Mouse (Mus musculus): ENCODE results near the gene Atpaf2. TPM values are rescaled to one million over a fixed set of nuclear protein-coding genes. Genes with fewer than 3 reads are reported as not detected.
A peak's percentile ranks its signal among the peaks of the same experiment; 100 is the strongest.

The Atpaf2 gene
- total RNA-seq, 2 experiments from 2014 or later = 27.7 to 29.3 TPM

DNA sequence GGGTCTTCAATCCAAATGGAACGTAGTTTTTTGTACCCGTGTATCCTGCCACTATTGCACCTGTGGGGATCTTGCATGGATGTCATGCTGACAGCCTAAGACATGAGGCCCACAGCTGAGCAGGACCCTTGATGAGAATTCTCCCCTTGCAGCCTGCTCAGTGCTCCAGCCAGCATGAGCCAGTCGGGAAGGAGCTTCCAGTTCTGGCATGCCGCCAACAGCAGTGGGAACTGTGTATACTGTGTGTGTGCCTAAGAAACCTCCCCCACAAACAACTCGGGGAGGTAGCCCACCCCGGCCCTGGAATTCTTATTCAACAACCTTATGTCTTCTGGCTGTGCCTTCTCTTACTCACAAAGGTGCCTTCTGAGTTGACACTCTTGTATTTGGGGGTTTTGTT is 21.7 kb downstream of the Atpaf2 start:
- DNase-seq = no peak

DNA sequence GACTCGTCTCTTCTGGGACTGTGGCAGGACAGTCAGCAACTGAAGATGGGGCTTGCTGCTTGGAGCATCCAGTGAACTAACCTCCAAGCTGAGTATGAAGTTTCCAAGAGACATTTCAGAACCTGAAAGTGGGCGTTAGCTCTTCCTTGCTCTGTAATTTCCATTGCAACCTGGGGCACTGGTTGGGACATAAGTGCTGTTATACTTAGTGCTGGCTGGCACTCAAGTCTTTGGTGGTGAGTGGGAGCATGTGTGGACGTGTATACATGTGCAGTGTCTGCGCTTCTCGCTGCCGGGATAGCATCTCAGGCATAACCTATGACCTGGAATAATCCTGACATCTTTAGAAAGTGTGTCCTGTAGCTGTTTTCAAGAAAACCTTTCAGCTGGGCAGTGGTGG is 26.9 kb downstream of the Atpaf2 start:
- no peak for DNase-seq

DNA sequence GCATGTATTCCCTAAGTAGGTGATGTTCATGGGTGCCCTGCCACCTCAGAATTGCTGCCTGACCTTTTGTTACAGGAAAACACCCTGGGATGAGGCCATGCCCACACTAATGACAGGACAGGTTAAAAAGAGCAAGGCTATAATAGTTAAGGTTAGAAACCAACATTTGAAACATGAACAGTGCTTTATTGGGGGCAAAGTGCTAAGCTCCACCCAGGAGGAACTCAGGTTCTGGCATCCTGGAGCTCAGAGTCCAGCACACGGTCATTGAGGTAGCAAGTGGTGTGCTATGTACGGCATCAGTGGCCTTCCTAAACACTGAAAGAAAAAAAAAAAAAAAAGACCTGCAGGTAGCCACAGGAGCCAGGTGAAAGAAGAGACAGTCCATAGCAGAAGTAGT is 30.3 kb downstream of the Atpaf2 start:
- no peak for DNase-seq

DNA sequence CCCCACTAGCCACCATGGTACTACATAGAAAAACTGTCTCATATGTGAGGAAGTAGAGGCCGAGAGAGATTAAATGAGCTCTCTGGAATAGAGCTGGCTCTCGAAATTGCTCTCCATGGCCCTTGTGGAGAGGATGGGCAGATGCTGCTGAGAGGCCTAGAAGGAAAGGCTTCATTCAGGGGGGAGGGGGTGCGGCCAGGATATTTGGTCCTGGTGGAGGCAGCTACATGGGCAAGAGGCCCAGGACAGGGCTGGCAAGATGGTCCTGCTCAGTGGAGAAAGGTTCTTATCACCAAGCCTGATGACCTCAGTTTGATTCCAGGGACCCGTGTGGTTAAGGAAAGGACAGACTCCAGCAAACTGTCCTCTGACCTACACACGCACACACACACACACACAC is 32.3 kb downstream of the Atpaf2 start:
- no peak for DNase-seq

DNA sequence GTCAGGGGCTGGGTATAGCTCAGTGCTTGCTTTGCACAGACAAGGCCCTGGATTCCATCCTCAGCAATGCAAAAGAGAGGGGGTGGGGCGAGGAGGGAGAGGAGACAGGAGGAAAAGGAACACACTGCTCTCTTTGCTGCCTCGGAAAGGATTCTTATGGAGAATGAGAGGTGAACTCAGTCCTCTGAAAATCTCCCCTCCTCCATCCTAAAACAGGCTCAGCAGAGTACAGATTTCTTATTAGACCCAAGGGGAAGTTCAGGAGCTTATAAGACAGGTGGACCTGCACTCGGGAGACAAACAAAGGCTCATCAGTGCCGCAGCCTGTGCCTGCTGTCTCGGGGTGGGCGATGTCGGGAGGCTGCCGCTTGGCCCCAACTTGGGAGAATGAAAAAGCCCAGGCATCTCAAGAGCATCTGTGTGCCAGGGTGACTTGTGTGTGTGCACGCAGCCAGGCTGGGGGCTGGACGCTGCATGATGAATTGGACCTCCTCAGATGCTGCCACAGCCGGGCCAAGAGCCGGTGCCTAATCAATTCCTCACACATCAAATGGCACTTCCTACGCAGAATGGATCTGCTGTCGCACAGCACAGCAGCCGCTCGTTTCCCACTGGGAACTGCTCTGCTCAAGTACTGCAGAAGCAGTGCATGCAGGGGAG is 33.4 kb downstream of the Atpaf2 start:
- DNase-seq = peak; percentile 74 to 80

DNA sequence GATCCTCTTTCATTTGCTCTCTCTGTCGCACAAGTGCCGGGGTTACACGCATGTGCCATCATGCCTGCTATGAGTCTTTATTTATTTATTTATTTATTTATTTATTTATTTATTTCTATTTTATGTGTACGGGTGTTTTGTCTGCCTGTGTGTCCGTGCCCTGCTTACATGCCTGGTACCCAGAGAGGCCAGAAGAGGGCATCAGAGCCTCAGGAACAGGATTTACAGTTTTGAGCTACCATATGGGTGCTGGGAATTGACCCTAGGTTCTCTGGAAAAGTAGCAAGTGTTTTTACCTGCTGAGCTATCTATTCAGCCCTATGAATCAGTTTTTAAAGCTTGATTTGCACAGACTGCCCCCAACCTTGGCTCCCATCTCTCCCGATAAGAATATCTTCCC is 34.7 kb downstream of the Atpaf2 start:
- no peak for DNase-seq

DNA sequence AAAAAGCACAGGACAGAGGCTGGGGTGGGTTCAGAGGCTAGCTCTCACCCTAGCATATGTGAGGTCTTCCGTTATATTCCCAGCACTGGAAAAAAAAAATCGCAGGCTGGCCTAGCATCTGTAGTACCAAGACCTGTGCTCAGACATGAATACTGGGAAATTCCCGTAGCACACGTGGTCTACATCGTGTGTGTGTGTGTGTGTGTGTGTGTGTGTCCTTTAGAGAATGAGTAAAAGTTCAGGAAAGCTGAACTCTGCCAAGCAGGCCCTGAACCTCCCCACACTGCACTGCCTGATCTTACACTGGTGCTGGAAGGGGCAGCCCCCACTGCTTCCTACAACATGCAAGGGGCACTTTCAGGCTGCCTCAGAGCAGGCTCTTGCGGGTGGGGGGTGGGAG is 43.8 kb downstream of the Atpaf2 start:
- no peak for DNase-seq

DNA sequence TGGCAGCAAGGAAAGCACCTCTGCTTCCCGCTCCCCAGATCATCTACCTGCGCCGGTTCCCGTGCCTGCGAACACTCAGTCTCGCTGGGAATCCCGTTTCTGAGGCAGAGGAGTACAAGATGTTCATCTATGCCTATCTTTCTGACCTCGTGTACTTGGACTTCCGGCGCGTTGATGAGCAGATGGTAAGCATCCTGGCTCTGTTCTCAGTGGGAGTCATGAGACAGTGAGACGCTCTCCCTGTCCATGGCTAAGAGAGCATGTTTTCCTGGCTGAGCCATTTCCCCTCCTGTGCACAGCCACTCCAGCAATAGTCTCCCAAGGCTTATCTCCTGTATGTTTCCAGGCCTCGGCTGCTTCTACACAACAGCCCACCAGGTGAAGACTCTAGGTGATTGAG is 47.8 kb downstream of the Atpaf2 start:
- DNase-seq = no peak

DNA sequence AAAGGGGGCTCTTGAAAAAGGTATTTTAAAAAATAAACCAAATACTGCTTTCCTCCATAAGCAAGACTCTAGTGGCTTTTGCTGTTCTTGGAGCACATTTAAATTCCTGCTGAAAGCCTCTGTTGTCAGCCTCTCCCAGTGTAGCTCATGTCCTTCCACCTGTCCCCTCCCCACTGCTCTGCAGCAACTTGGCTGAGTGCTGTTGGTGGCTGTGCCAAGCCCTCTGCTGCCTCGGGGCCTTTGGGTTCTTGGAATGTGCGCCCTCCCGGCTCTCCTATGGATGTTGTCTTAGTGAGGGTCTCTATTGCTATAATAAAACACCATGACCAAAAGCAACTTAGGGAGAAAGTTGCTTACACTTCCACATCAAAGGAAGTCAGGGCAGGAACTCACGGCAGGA is 48.8 kb downstream of the Atpaf2 start:
- no peak for DNase-seq

DNA sequence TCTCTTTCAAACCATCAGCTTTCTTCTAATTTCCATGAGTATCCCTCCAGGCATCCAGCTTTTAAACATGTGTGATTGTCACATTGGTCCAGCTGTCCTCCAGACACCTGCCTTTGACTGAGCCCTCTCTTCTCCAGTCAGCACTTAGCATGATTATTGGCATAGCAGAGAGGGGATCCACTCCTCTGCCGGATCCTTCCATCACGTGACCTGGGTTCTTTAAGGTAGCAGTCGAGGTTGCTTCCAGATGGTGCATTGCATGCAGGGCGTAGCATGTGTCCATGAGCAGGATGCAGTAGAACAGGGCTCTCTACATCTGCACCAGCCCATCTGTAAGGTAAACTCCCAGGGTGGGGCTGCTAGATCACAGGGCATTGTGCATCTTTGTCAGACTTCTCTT is 49.3 kb downstream of the Atpaf2 start:
- DNase-seq = no peak

DNA sequence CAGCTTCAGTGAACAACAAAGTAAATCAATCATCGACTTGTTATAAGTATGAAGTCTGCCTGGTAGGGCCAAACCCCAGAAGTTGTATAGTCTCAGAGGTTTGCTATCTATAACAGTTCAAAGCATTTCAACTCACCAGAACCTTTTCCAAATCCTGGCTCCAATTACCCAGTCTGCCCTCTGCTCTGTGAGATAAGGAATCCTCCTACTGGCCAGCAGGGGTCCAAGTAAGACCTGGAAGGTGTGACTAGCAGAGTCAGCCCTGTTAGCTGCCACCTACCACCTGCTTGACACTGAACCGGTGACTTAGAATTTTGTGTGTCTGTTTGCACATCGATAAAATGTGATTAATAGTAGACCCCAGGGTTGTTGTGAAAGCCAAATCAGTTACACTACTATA is 51.0 kb downstream of the Atpaf2 start:
- DNase-seq = no peak

DNA sequence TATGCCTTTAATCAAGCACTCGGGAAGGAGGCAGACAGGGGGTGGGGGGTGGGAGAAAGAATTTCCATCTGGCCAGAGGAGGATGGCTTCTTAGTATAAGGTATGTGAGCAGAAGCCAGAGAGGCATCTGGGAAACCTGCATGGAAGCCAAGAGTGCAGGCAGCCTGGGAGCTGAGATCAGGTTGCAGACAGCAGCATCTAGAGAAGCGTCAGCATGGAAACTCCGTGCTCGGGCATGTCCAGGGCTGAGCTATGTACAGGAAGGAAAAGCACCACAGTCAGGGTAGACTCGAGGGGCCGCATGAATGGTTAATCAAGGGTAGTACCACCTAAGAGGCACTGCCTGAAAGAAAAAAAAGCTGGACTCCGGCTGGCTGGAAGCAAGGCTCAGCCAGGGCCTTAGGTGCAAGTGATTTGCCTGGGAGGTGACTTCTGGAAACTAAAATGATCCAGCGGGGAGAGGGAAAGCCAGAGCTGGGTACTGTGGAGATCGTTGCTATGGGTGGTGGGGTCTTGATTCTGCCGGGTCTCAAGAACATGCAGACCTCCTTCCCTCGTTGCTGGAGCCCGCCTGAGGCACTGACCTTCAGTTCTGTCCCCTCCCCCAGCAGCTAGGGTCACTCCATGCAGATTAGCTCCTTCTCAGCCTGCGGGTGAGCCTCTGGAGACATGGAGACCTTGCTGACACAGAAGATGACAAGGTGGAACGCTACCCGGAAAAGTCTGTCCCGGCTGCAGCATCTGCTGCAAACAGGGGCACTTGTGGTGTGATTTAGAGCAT is 51.8 kb downstream of the Atpaf2 start:
- no peak for DNase-seq

DNA sequence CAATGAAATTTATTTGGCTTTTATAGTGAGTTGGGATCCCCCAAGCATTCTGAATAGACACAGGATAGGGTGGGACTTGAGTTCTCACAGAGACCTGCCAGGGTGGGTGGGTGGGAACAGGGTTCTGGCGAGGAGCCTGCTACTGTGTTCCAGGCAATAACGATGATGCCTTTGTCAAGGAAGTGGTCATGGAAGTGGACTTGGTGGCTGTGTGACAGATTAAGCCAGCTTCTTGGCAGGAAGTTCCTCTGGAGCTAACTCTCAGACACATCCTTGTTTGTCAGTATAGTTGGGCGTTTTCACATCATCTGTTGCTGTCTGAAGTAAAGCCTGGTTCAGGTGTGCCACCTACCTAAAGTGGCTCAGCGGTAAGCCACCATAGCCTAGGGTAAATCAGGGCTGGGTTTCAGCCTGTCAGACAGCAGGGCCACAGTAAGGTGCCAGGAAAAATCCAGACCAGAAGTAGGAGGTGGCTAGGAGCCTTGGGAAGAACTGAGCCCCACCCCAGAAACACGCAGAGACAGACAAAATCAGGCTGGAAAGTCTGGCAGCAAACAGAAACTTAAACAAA is 57.5 kb downstream of the Atpaf2 start:
- DNase-seq = no peak

DNA sequence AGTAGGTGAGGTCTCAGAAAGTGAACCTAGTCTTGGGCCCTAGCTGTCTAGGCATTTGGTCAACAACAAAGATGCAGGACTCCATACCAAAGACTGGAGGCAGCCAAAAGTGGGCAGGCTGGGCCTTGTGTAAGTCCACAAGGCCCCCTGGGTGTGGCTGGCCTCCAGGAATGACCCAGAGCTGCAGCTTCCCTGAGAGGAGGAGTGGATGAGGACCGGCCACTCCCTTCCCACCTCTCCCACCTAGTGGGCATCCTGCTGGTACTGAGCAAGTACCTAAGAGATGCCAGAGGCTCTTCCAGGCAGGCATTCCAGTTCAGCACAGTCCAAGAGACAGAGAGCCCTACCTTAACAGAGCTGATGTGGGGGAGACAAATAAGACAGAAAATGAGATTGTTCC is 58.3 kb downstream of the Atpaf2 start:
- no peak for DNase-seq

DNA sequence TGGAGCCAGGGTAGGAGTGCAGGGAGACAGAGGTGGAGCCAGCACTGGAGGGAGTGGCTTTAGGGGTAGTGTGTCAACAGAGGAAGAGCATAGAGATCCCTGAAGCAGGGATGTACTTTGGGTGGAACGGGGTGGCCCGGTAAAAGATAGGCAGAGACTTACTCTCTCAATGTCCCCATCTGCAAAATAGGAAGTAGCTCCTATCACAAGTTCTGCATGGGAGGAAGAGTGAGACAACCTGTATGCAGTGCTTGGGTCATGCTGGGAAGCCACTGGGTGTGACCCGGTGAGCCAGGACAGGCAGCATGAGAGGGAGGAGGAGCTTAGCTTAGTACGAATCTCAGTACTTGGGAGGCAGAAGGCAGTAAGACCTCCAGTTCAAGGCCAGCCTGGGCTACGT is 59.1 kb downstream of the Atpaf2 start:
- no peak for DNase-seq

DNA sequence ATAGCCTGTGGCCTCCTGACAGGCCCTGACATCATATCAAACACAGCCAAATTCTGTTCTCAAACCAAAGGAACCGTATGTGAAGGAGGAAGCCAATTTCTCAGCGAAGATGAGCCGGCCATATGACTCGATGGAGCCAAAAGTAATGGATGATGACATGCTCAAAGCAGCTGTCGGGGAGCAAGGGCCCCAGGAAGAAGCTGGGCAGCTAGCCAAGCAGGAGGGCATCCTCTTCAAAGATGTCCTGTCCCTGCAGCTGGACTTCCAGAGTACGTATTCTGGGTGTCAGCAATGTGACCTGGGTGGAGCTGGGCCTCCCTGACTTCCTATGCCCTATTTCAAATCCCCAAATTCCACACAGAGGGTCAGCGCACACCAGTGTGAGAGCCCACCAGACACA is 59.7 kb downstream of the Atpaf2 start:
- DNase-seq = no peak

DNA sequence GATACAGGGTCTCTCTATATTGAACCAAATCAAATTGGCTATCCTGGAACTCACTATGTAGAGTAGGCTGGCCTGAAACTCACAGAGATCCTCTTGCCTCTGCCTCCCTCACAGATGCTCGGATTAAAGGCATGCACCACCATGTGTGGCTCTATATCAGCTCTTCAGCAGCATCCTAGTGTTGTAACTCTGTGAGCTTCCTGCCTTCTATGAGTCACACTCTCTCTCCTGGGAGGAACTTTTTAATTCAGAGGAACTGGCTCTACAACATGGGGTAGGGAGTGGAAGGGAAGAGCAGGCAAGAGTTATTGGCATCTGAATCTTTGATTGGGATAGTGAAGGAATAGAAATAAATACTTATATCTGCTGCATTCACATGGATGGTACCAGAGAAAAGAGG is 61.1 kb downstream of the Atpaf2 start:
- no peak for DNase-seq

DNA sequence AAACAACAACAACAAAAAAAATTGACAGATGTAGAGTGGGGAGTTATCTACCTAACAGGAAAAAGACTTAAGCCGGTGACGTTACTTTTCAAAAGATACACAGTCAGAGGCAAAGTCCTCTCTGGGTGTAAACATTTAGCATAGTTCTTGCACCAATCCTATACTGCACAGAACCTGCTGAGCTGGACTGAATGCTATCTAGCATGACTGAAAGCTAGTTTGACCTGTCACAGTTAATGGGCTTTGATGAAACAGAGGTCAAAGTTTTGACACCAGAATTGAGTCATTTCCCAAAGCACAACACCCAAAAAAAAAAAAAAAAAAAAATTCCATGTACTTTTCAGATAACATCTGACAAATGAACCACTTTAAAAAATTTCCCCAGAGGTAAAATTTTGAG is 62.3 kb downstream of the Atpaf2 start:
- DNase-seq = no peak

DNA sequence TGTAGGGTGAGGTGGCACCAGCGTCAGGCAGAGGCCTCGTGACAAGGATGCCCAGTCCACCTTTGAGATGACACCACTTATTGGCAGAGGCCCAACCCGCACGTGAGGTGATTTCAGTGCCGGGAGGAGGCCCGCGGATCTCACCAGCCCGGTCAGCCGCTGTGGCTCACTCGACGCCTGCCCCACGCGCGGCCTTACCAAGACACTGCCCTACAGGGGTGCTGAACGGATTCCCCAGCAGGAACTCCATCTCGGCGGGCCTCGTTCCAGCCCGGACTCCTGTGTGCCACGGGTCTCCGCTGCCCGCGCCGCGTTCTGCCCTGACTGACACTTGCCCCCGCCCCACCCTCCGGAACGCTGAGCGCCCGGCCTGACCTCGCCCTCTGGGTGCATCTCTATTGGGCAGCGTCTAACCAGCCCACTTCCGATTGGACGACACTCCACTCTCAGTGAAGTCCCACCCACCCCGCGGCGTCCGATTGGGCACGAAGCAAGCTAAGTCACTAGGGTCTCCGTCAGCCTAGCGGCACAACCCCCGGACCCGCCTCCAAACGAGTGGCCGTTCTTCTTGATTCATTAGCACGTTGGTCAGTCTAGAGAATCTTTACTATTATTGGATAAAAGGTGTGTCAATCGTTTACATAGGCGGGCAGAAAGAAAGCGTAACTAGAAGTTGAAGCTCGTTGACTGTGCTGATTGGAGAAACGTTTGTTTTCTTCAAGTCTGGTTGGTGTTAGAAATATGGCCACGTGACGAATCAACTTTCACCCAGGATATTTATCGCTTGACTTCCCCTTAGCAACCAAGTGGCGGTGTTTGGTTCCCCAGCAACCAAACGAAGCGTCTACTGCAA is 65.5 kb downstream of the Atpaf2 start, which contains the start of the genes Tom1l2 and Drc3:
TSS of gene Tom1l2 (minus strand) at position 347 of the 853 bp plus-strand sequence.
TSS of gene Drc3 (plus strand) at position 771 of the 853 bp plus-strand sequence.
- DNase-seq = peak; percentile 99

DNA sequence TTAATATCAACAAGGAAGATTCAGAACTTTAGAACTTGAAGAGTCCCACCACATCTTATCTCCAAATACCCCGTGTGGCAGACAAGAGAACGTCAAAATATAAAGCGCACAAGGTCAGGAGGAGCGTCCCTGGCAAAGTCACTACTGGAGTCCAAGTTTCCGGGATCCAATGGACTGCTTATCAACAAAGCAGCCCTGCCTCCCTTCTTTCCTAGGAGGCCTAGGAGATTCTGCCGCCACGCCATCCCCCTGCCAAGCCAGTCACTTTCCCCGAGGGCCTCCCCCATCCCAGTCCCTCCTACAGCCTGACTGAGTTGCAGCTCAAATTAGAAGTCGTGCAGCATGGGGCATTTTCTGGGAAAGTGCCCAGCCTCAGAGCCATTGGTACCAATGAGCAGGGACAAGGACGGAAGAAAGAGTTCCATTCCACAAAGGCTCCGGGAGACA is 66.3 kb downstream of the Atpaf2 start:
- peak in 1 of 2 experiments; percentile 42 for DNase-seq

DNA sequence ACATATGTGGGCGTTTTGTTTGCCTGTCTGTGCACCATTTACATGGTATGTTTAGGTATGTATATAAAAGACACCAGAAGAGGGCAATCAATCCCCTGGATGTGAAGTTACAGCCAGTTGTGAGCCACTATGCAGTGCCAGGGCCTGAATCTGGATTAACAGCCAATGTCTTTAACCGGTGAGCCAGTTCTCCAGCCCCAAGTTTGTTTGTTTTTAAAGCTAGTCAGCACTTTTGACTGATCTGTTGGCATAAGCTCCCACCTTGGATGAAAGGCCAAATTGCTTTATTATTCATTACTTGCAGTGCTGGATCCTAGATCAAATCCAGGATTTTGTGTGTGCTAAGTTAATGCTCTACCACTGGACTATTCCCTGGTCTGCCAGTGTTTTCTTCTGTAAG is 66.9 kb downstream of the Atpaf2 start:
- no peak for DNase-seq

Data from layer of hippocampus, postnatal 36 days (tissue).